Mouse (Mus musculus): ENCODE results near the gene Ift88.

Ift88 gene

DNA sequence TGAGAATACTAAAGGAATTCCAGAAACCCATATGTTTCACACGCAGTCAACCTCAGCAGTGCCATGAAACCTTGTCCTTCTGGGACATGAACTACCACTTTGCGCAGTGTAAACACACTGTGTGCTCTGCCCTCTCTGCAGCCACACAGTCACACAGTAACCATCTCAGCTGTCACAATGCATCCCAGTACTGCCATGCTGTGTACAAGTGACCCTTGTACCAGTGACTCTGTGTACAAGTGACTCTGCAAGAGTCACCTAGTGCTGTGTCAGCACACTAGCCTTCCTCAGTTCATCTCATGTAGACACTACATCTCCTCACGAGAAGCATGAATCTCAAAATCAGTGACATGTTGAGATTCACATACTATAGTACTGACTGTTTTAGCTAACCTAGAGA lies 108.7 kb downstream of the Ift88 start:
- no peak for DNase-seq (ENCODE audit: low read depth, low spot score)

GRCm38 (mm10) chr14:57533214-57533613 lies 109.4 kb downstream of the Ift88 start:
- DNase-seq (ENCODE audit: low read depth, low spot score) = no peak

DNA sequence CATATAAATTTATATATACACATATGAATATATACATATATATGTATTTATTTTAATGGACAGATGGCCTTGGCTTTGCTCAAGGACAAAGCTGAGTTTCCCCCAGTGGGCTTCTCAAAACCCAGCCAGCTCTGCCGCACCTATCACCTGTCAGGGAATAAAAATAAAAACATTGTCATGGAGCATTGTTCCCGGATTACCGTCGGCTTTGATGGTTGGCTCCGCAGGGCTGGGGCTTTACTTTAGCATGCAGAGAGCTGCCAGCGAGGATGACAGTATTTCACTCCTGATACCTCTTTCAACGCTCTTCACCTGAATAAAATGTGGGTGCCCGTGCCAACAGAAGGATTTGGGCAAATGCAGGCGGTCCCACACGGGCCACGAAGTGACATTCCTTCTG lies 110.0 kb downstream of the Ift88 start:
- DNase-seq (ENCODE audit: low read depth, low spot score) = no peak

DNA sequence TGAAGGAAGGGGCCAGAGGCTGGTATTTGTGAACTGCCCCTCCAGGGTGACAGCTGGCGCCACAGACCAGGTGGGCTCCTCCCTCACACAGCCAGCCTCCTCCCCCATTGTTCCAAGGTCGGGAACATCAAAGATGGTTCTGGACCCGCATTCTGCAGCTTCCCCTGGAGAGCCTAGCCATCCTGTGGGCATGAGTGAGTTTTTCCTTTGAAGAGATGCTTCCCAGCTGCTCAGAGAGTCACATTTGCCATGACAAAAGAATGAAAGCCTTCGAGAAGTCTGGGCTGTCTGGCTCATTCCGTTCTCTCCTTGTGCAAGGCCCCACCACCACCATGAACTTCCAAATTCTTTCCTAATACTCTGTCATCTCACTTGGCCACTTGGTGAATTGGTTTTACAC lies 110.5 kb downstream of the Ift88 start:
- no peak for DNase-seq (ENCODE audit: low read depth, low spot score)

- DNase-seq (ENCODE audit: low read depth, low spot score) = no peak
These were observed 111.1 kb downstream of the Ift88 start for GRCm38 (mm10) chr14:57534961-57535360.

GRCm38 (mm10) chr14:57535646-57536045 lies 111.8 kb downstream of the Ift88 start:
- no peak for DNase-seq (ENCODE audit: low read depth, low spot score)

GRCm38 (mm10) chr14:57536820-57537219 lies 113.0 kb downstream of the Ift88 start:
- no peak for DNase-seq (ENCODE audit: low read depth, low spot score)

DNA sequence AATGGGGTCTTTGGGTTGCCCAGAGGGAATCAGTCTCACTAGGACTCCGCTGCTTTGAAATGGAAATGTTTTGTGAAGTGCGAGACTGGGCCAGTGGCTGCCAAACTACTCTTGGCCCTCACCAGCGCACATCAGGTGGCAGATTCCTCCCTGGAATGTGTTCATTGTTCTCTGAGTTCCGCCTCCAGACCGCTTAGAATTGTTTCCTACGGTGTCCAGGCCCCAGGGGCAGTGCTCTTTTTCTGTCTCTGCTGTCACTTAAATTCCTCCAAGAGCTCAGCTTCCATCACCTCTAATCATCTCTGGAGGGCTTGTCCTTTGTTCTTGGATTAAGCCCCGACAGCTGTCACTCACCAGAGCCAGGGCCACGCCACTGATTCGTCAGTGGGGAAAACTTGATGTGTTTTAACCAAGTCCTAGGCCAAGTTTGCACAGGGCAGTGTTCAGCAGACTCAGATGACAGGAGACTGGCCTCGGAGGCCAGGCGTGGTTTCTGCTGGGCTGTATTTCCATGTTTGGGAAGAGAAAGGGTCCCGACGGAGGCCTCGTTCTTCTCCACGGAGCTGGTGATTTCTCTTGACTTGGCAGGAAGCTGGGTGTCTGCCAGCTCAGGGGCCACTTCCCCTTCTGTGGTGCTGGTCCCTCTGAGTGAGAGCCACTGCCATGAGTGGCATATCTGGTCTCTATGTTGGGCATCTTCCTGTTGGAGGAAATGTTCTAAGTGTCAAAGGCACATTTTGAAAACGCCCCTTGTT lies 113.6 kb downstream of the Ift88 start:
- DNase-seq (ENCODE audit: low read depth, low spot score) = no peak

DNA sequence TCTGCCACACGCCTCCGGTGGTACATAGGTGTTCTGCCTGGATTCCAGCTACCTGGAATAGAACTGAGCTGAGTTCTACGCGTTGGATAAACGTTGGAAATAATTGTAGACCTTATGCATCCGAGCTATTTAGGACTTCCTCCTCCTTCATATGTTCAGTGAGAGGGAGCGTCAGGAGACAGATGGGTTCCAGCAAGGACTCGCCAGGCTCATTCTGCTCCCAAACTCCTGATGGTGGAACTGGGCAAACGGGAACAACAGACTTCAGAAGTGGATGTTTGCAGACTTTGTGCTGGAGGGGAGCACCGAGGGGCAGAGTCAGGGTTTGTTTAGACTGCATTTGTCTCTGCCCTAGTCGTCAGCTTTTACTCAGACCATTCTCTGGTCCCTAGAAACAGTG lies 116.8 kb downstream of the Ift88 start:
- no peak for DNase-seq (ENCODE audit: low read depth, low spot score)

- DNase-seq (ENCODE audit: low read depth, low spot score) = no peak
These were observed 118.4 kb downstream of the Ift88 start for GRCm38 (mm10) chr14:57542231-57542630.

DNA sequence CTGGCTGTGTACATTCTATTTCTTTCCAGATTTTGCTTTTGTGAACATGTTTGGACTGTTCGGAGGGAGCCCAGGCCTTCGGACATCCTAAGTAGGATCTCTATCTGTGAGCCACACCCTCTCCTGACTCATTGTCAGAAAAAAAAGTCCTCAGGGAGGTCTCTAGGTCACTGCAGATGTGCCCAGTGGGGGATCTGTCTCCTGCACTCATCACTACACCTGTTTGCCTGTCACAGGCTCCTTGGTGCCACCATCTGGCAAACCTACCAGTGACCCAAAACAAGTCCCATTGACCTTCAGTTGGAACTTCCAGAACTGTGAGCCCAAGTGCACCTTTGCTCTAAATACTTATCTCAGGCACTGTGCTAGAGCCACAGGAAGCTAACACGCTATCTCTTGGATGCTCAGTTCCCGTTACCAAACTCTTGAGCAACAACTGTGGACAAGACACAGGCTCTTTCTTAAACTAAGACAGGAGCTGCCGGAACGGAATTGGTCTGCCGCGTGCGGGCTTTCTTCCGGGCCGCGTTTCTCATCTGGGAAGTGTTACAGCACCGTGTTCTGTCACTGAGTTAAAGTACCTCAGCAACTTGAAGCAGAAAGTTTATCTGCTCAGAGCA lies 119.7 kb downstream of the Ift88 start:
- no peak for DNase-seq (ENCODE audit: low read depth, low spot score)

DNA sequence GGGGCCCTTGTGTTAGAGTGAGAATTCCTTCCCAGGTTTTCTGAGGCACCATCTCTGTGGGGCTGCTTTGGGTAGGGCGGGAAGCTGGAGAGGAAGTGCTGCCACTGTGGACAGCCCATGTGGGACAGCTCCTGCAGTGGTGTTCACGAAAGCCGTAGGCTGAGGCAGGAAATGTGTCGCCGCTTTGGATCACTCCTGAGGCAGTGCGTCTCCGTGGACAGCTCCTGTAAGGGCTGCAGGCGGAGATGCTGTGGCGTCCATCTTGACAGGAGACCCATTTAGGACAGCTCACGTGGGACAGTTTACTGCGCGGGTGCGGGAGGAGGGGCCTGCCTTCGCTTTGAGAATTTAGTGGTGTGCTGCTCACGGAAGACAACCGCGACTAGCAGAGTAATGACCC lies 121.7 kb downstream of the Ift88 start:
- no peak for DNase-seq (ENCODE audit: low read depth, low spot score)

DNA sequence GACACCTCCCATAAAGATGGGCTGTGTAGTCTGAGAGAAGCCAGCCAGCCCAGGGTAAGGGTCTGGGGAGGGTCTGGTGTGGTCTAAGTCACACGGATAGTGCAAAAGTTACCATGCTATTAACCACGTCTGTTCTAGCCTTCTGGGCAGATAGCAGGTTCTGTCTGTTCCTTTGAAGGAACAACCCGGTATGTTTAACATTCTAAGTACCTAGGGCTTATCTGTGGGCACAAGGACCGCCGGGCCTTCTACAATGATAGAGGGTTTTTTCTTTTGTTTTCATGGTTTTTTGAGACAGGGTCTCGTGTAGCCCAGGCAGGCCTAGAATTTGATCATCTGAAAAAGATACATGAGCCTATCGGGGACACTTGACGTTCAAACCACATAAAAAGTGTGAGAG lies 122.3 kb downstream of the Ift88 start:
- DNase-seq (ENCODE audit: low read depth, low spot score) = no peak

DNA sequence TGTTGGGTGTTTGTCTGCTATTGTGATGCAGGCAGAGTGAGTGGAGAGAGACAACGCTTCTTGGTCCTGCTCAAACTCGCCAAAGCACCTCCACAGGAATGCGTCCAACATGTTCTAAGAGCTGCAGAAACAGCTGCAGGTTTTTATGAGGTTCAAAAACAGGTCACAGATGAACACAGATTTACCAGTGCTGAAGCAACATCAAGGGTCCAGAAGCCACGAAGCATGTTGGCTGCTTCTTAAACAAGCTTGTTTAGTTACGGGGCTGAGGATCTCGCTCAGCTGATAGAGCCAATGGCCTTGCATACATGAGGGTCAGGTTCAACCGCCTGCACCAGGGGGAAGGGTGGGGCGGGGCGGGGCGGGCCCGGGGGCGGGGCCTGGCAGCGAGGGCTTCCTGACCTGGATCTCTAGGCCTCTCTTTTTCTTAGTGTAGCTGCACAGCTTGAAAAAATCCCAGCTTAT lies 122.7 kb downstream of the Ift88 start:
- DNase-seq (ENCODE audit: low read depth, low spot score) = no peak

GRCm38 (mm10) chr14:57547062-57547461 lies 123.2 kb downstream of the Ift88 start:
- DNase-seq (ENCODE audit: low read depth, low spot score) = no peak

GRCm38 (mm10) chr14:57552945-57553344 lies 129.1 kb downstream of the Ift88 start:
- DNase-seq (ENCODE audit: low read depth, low spot score) = no peak

DNA sequence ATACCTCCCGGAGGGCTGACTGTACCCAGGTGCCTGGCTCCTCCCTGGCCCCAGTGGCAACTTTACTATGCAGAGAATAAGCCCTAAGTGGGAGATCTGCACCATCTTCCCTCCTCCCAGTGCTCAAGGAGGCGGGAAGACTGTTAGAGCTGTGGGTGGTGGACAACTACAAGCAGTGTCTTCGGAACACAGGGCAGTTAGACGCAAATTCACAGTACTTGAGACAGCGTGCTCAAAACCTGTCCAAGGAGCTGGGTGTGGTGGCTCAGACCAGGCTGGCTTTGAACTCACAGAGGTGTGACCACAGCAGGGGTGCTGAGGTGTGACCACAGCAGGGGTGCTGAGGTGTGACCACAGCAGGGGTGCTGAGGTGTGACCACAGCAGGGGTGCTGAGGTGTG lies 130.6 kb downstream of the Ift88 start:
- DNase-seq (ENCODE audit: low read depth, low spot score) = no peak

DNA sequence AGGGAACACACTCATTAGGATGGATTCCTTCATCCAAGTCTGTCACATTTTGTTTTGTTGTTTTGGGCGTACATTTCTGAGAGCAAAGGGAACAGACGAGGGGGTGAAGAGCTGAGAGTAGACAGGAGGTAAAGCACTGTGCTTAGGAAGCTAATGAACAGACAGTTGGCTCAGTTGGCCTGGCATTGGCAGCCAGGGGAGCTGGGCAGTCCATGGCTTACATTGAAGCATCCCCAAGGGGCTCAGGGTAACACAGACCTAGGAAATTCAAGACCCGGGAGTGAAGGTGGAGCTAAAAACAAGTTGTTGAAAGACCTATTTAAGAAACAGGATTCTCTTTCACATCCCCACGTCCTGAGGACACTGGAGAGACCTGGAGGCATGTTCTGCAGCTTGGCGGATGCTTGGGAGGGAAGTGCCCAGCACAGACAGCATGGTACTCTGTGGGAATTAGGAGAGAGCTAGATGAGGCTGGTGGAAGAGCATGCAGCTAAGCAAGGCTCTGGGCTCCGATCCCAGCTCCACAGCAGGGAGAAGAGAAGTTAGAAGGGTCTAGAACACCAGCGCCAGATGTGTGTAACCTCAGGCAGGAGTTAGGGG lies 131.7 kb downstream of the Ift88 start:
- no peak for DNase-seq (ENCODE audit: low read depth, low spot score)

DNA sequence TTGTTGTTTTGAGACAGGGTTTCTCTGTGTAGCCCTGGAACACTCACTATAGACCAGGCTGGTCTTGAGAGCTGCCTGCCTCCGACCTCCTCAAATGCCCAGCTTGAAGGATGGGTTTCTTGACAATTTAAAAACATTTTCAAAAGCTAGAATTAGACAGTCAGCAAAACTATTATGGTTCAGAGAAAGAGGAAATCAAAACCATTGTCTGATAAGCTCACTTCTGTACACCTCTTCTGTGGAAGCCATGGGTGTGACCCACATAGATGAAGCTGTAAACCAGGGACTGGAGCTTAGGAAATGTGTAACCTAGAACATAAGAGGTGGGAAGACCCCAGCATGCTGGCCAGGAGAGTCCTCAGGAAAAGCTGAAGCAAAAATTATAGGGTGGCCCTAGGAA lies 133.1 kb downstream of the Ift88 start:
- DNase-seq (ENCODE audit: low read depth, low spot score) = no peak

DNA sequence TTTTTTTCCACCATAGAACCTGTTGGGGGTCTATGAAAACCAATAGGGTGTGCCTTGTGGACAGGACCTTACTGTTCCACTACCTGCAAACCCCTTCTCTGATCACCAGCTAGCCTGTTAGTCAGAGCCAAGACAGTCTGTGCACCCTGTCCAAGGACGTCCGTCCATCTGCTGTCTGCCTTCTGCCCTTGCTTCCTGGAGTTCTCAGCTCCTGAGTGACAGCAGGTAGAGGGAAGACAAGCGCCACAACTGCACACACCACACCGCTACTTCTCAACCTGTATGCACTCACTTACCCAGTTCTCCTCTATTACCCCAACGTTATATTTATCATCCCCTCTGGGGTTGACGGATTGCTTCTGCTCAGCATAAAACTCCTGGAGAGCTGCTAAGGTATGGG lies 141.8 kb downstream of the Ift88 start:
- DNase-seq (ENCODE audit: low read depth, low spot score) = no peak
